7 mouse cellular contexts compared by ENCODE assay signal in genomic region chr7:28452361-28453005, GRCm38 (mm10). TPM values are rescaled to one million over a fixed set of nuclear protein-coding genes. Genes with fewer than 3 reads are reported as not detected.
DNase-seq lines count a peak whose midpoint lies in the region; ATAC-seq and TF ChIP-seq lines count a peak whose summit lies in the region.

No protein-coding gene starts in this region.

- no peak for DNase-seq in left cerebral cortex, adult 2 months (ENCODE audit: extremely low spot score in 1 of 2, low spot score in 2 of 2)
- DNase-seq in left cerebral cortex, adult 8-10 months (ENCODE audit: low spot score in 2 of 2), result no peak
- DNase-seq in urinary bladder, adult 2 months (ENCODE audit: low spot score), result no peak
- no peak for DNase-seq in frontal cortex, postnatal 25 days (ENCODE audit: low spot score in 2 of 2)

- peaks cover 13% of the 10 kb centered on the region for H3K4me1 ChIP-seq in embryonic facial prominence, embryonic 12.5 days
- H3K4me1 ChIP-seq in hindbrain, embryonic 13.5 days (replicated peaks), result peaks cover 13% of the 10 kb centered on the region
- peaks cover 17% of the 10 kb centered on the region for H3K4me1 ChIP-seq in midbrain, embryonic 16.5 days (ENCODE audit: control insufficient read depth, insufficient read depth, low read length)

- no peaks in the 10 kb centered on the region for H3K27me3 ChIP-seq in embryonic facial prominence, embryonic 12.5 days
- H3K27me3 ChIP-seq in hindbrain, embryonic 13.5 days, result no peaks in the 10 kb centered on the region
- no peaks in the 10 kb centered on the region for H3K27me3 ChIP-seq in midbrain, embryonic 16.5 days (ENCODE audit: control insufficient read depth, insufficient read depth, low read depth, low read length)

- H3K9ac ChIP-seq in embryonic facial prominence, embryonic 12.5 days, result peak overlapping the region; percentile 86
- peak overlapping the region; percentile 93 for H3K9ac ChIP-seq in hindbrain, embryonic 13.5 days
- peak overlapping the region; percentile 93 for H3K9ac ChIP-seq in midbrain, embryonic 16.5 days (ENCODE audit: low read depth, low read length)

- no peak for TF ChIP-seq CTCF in left cerebral cortex, adult 2 months (IDR thresholded peaks at IDR 0.05)

- H3K4me3 ChIP-seq in left cerebral cortex, adult 2 months, result peak overlapping the region; percentile 67
- H3K4me3 ChIP-seq in embryonic facial prominence, embryonic 12.5 days, result peak overlapping the region; percentile 78
- peak overlapping the region; percentile 85 for H3K4me3 ChIP-seq in hindbrain, embryonic 13.5 days
- H3K4me3 ChIP-seq in midbrain, embryonic 16.5 days (ENCODE audit: low read depth, low read length), result peak overlapping the region; percentile 88

- ATAC-seq in embryonic facial prominence, embryonic 12.5 days (ENCODE audit: insufficient number of reproducible peaks, insufficient read depth, low FRiP score, low TSS enrichment), result 0 out of 2 replicates have a peak, but pooled peaks have one; percentile 12
- ATAC-seq in hindbrain, embryonic 13.5 days (ENCODE audit: low FRiP score), result peak; percentile 33; the same call in 1 of the 2 replicates
- ATAC-seq in midbrain, embryonic 16.5 days, result peak; percentile 50; the same call in 1 of the 2 replicates

- H3K4me2 ChIP-seq in embryonic facial prominence, embryonic 12.5 days (replicated peaks), result peak overlapping the region; percentile 89
- H3K4me2 ChIP-seq in hindbrain, embryonic 13.5 days, result peak overlapping the region; percentile 72
- H3K4me2 ChIP-seq in midbrain, embryonic 16.5 days (ENCODE audit: low read length), result peak overlapping the region; percentile 71

- intact Hi-C loops in left cerebral cortex, adult 2 months (cut with DNase I), result no loop called here

- H3K36me3 ChIP-seq in embryonic facial prominence, embryonic 12.5 days, result peaks cover 4% of the 10 kb centered on the region; the same call in 1 of the 2 replicates
- peaks cover 32% of the 10 kb centered on the region for H3K36me3 ChIP-seq in hindbrain, embryonic 13.5 days
- peaks cover 11% of the 10 kb centered on the region for H3K36me3 ChIP-seq in midbrain, embryonic 16.5 days (ENCODE audit: control insufficient read depth, insufficient read depth, low read length)

- H3K9me3 ChIP-seq in embryonic facial prominence, embryonic 12.5 days, result no peaks in the 10 kb centered on the region
- H3K9me3 ChIP-seq in hindbrain, embryonic 13.5 days, result no peaks in the 10 kb centered on the region
- H3K9me3 ChIP-seq in midbrain, embryonic 16.5 days (replicated peaks; ENCODE audit: control insufficient read depth, low read length, poor library complexity, severe bottlenecking), result no peaks in the 10 kb centered on the region

- 3% methylated on average over 21 of the region's 24 CpGs for WGBS in embryonic facial prominence, embryonic 12.5 days
- WGBS in hindbrain, embryonic 13.5 days, result 2% methylated on average over 19 of the region's 24 CpGs
- 2% methylated on average over 22 of the region's 24 CpGs for WGBS in midbrain, embryonic 16.5 days

- peak overlapping the region; percentile 79 for H3K27ac ChIP-seq in left cerebral cortex, adult 2 months
- peak overlapping the region; percentile 67 for H3K27ac ChIP-seq in embryonic facial prominence, embryonic 12.5 days
- peak overlapping the region; percentile 87 for H3K27ac ChIP-seq in hindbrain, embryonic 13.5 days
- H3K27ac ChIP-seq in midbrain, embryonic 16.5 days (ENCODE audit: low read length), result peak overlapping the region; percentile 72

RNA-seq across cellular contexts. Expression of gene Lrfn1, which starts 0.7 kb away (rescaled TPM):
- total RNA-seq in left cerebral cortex, adult 2 months (2021), result 100 to 1,000 TPM in 1 of 2 experiments, 10 to 100 TPM in 1; 96.7 to 105 TPM
- 10 to 100 TPM; 77.6 to 83.2 (median 81.1) TPM for total RNA-seq in left cerebral cortex, adult 8-10 months (2022)
- 9.9 and 10.7 TPM in 2 replicates for polyA plus RNA-seq in embryonic facial prominence, embryonic 12.5 days (2016; fragmentation: Nextera tagmentation; extraction: Ambion mirVana)
- polyA plus RNA-seq in hindbrain, embryonic 13.5 days (2015; fragmentation: Nextera tagmentation; extraction: Ambion mirVana), result 11.3 and 11.8 TPM in 2 replicates
- 13.9 and 15.0 TPM in 2 replicates for polyA plus RNA-seq in midbrain, embryonic 16.5 days (2015; fragmentation: Nextera tagmentation; extraction: Ambion mirVana)
- polyA plus RNA-seq in urinary bladder, adult 2 months (2012; rRNA removed), result 3.9 and 4.3 TPM in 2 replicates

RNA-seq across cellular contexts. Expression of gene Gmfg, which starts 15.2 kb away (rescaled TPM):
- 1 to 10 TPM; 1.3 to 1.6 TPM for total RNA-seq in left cerebral cortex, adult 2 months (2021)
- 1 to 10 TPM in 2 of 4 experiments, under 1 TPM in 2; 0.38 to 5.7 (median 1.9) TPM for total RNA-seq in left cerebral cortex, adult 8-10 months (2022)
- polyA plus RNA-seq in embryonic facial prominence, embryonic 12.5 days (2016; fragmentation: Nextera tagmentation; extraction: Ambion mirVana), result 7.5 and 8.3 TPM in 2 replicates
- 5.2 and 5.3 TPM in 2 replicates for polyA plus RNA-seq in hindbrain, embryonic 13.5 days (2015; fragmentation: Nextera tagmentation; extraction: Ambion mirVana)
- 2.8 and 3.5 TPM in 2 replicates for polyA plus RNA-seq in midbrain, embryonic 16.5 days (2015; fragmentation: Nextera tagmentation; extraction: Ambion mirVana)
- polyA plus RNA-seq in urinary bladder, adult 2 months (2012; rRNA removed), result 18.6 and 20.7 TPM in 2 replicates

RNA-seq across cellular contexts. Expression of gene Ifnl2, which starts 57.8 kb away (rescaled TPM):
- total RNA-seq in left cerebral cortex, adult 2 months (2021), result not detected
- not detected for total RNA-seq in left cerebral cortex, adult 8-10 months (2022)
- polyA plus RNA-seq in embryonic facial prominence, embryonic 12.5 days (2016; fragmentation: Nextera tagmentation; extraction: Ambion mirVana), result not detected in 2 replicates
- not detected in 2 replicates for polyA plus RNA-seq in hindbrain, embryonic 13.5 days (2015; fragmentation: Nextera tagmentation; extraction: Ambion mirVana)
- not detected in 2 replicates for polyA plus RNA-seq in midbrain, embryonic 16.5 days (2015; fragmentation: Nextera tagmentation; extraction: Ambion mirVana)
- not detected in 2 replicates for polyA plus RNA-seq in urinary bladder, adult 2 months (2012; rRNA removed)

RNA-seq across cellular contexts. Expression of gene Paf1, which starts 59.7 kb away (rescaled TPM):
- total RNA-seq in left cerebral cortex, adult 2 months (2021), result 10 to 100 TPM; 65.7 to 66.8 TPM
- 10 to 100 TPM; 51.1 to 77.7 (median 63.9) TPM for total RNA-seq in left cerebral cortex, adult 8-10 months (2022)
- polyA plus RNA-seq in embryonic facial prominence, embryonic 12.5 days (2016; fragmentation: Nextera tagmentation; extraction: Ambion mirVana), result 82.2 and 85.5 TPM in 2 replicates
- 93.0 and 100 TPM in 2 replicates for polyA plus RNA-seq in hindbrain, embryonic 13.5 days (2015; fragmentation: Nextera tagmentation; extraction: Ambion mirVana)
- polyA plus RNA-seq in midbrain, embryonic 16.5 days (2015; fragmentation: Nextera tagmentation; extraction: Ambion mirVana), result 96.1 and 109 TPM in 2 replicates
- polyA plus RNA-seq in urinary bladder, adult 2 months (2012; rRNA removed), result 108 and 130 TPM in 2 replicates

RNA-seq across cellular contexts. Expression of gene Med29, which starts 60.0 kb away (rescaled TPM):
- 10 to 100 TPM; 18.1 to 18.8 TPM for total RNA-seq in left cerebral cortex, adult 2 months (2021)
- 10 to 100 TPM; 13.2 to 17.4 (median 16.3) TPM for total RNA-seq in left cerebral cortex, adult 8-10 months (2022)
- 51.1 and 52.0 TPM in 2 replicates for polyA plus RNA-seq in embryonic facial prominence, embryonic 12.5 days (2016; fragmentation: Nextera tagmentation; extraction: Ambion mirVana)
- 43.7 and 44.8 TPM in 2 replicates for polyA plus RNA-seq in hindbrain, embryonic 13.5 days (2015; fragmentation: Nextera tagmentation; extraction: Ambion mirVana)
- polyA plus RNA-seq in midbrain, embryonic 16.5 days (2015; fragmentation: Nextera tagmentation; extraction: Ambion mirVana), result 39.6 and 40.3 TPM in 2 replicates
- polyA plus RNA-seq in urinary bladder, adult 2 months (2012; rRNA removed), result 25.6 and 30.8 TPM in 2 replicates
